Mouse (Mus musculus) right cerebral cortex, postnatal 14 days (tissue): ENCODE data around the gene Map3k19.
A peak's percentile ranks its signal among the peaks of the same experiment; 100 is the strongest.

Source experiments
- DNase-seq: peaks from one replicate; pipeline ENCODE4 v3.0.0; 2022

The Map3k19 gene

DNA sequence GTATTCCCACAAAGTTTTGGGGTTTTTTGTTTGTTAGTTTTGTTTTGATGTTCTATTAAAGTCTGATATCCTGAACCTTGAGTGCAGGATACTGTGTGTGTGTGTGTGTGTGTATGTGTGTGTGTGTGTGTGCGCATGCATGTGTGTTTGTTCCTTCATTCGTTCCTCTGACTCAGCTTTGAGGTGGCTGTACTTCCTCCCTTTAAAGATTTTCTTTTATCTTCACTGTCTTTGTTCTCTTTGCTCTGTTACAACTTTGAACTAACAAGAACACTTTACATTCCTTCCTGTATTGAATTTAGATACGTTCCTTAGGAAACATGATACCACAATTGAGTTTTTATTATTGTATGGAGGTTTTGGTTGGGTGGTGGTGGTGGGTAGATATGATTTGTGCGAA is 58.5 kb downstream of the Map3k19 start:
- DNase-seq: no peak

DNA sequence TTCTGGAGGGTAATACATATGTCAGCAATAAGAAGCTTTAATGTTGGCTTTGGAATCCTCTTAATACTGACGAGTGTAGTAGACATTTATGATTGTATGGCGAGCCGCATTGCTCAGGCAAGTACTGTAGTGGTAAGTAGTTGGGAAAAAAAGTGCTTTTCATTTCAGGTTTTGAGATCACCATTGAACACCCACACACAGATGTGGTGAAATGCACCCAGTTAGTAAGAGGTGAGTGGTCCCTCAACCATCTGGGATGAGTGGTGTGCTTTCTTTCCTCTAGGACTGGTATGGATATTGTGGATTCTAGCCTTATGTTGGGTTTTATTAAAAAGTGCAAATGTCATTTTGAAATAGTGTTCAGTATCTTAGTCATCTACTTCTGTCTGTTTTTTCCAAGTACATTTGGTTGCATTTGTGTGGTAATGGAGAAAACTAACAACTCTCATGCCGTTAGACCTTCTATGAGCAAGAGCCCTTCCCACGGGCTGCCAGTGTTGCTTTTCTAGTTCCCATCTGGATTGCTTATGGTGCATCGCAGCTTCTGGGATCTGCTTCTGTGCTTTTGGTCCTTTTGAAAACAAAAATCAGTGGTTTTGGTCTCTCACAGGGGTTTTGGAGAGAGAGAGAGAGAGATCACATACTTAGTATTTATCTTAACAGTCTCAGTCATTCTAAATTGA is 59.6 kb downstream of the Map3k19 start:
- no peak for DNase-seq

DNA sequence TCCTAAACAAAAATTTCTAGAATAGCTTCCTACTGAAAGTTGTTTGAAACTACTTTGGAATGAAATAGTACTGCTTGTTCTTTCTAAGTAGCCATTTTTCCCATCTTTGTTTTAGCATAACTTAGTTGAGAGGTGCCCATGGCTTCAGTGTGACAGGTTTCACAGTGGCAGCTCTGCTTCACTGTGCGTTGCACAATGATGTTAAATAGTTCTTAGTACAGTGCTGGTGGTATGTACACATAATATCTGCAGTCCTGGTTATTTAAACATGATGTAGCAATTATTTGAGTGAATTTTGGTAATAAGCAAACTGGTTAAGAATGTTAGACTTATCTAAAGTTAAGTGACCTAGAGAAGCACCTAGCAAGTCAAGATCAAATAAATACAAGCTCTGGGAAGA is 61.4 kb downstream of the Map3k19 start:
- no peak for DNase-seq

DNA sequence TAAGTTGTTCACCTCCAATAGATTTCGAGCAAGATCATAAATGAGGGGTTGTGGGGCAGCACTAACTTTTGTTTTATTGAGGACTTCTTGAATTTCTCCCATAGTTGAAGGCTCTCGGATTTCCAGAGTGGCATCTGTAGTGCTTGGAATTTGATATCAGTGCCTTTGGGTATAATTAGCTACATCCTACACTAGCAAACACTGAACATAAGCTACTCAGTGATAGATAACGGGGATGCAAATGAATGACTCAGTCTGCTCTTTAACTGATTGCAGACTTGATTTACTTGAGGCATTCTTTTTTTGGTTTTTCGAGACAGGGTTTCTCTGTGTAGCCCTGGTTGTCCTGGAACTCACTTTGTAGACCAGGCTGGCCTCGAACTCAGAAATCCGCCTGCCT is 65.9 kb downstream of the Map3k19 start:
- no peak for DNase-seq

DNA sequence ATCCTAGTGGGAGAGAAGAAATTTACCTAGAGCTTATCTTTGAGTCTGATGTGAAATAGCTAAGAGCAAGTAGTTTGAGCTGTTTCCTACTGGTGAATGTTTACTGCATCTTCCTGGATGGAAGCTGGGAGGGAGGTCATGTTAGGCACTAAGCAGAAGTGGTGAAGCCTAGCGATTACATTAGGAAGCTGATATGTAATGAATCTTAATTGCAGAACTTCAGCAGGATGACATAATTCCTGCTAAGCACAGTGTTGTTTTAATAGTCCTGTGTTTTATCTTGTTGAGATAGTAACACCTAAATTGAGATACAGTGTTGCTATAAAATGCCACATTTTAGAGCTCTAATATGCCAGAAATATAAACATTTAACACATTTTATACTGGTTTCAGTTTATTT is 68.9 kb downstream of the Map3k19 start:
- DNase-seq: no peak

DNA sequence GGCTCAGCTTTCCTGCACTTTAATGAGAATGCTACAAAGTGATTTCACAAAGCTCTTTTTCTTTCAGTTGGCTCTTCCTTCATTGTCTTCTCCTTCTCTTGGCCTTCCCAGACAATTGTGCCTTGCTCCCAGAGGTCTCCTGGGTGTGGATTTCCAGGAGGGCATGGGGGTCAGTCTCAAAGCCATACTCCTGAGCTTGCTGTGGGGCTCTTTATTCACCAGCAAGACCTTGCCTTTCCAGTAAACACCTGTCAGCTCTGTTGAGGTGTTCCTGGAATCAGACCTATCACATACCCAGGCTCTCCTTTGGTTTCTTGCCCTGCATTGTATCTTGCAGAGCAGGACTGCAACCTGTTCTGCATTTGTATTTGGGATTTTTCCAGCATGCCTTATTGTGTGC is 71.0 kb downstream of the Map3k19 start:
- DNase-seq: no peak

DNA sequence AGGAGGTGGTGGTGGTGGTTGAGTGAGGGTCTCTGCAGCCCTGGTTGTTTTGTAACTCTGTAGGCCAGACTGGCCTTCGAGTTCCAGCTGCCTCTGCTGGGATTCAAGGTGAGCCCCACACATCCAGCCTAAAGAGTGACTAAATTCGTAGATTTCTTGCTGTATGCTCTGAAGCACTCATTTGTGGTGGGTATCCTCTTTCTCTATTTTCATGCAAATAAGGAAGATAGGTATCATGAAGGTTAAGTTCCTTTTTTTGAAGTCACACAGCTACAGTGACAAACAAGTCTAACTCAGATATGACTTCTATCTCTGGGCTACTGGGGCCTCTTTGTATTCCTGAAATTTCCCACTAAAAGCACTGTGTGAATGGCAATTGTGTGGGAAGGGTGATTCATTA is 74.0 kb downstream of the Map3k19 start:
- DNase-seq: no peak

DNA sequence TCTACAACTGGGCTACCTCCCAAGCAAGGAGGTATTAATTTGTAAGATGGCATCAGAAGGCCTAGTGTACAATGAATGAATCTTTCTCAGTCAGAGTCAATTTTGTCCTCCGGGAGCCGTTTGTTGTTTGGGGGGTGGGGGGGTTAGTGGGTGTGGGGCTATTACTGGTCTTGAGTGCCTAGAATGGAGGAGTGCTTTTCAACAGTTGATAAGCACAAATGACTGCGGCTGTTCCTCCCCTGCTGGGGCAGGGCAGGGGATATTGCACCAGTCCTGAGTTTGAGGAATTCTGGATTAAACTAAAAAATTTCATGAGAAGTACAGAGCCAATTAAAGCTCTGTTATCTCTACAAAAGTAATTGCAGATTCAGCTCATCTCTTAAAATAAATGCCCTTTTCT is 74.7 kb downstream of the Map3k19 start:
- DNase-seq: no peak

DNA sequence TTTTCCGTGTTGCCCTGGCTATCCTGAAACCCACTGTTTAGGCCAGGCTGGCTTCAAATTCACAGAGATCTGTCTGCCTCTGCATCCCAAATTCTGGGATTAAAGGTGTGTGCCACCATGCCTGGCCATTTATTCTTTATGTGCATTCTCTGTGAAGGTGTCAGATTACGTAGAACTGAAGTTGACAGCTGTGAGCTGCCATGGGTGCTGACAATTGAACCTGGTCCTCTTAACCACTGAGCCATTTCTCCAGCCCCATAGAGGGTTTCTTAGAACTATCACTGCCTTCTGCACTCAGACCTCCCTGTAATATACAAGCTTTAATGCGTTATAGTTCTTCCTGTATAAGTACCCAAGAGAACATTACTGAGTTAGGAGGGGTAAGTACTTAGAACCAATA is 76.2 kb downstream of the Map3k19 start:
- no peak for DNase-seq

DNA sequence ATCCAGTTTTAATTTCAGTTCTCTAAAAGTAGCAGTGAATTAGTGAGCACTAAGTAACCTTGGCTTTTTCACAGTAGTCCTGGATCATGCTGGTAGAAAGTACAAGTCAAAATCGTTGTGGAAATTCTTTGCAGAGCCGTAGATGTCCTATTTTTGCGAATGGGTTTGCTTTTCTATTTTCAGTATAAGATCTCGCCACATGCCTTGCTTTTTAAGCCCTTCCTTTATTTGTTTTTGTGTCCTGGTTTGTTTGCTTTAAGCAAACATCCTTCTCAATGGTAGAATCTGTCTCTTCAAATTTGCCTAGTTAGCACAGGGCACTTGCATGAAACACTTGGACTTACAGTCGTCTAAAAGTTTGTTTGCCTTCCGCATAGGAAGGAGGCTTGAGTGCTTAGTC is 78.6 kb downstream of the Map3k19 start:
- no peak for DNase-seq

DNA sequence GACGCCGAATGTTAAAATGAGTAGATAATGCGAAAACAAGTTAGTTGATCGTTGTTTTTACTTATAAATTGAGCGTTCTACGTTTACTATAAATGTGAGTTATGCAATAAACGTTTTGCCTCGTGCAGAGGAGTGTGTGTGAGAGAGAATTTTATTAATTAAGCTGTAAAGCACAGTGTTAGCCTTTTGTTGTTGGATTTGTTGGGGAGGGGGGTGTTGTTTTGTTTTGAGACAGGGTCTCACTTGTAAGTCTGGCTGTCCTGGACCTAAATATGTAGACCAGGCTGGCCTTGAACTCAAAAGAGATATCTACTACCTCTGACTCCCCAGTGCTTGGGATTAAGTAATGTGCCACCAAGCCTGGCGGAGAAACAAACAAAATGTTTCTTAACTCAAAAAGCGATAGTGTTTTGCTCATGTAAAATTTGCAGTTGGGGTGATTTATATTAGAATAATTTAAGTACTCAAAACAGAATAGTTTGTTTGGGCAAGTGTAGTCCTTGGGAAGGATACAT is 79.6 kb downstream of the Map3k19 start:
- no peak for DNase-seq

DNA sequence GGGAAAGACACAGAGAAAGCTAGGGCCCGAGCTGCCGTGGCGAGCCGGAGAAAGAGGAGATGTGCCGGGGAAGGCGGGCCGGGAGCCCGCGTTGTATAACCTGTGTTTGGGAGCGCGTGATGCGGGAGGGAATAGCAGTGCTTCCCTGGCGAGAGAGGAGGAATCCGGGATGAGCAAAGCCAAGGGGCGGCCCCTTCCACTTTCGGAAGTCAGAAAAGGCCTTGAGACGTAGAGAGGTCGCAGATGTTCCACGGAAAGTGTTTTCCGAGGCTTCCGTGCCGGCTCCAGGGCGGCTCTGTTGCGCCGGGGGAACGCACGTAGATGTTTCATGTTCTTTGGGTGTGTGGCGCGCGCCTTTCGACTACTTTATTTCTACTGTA is 80.3 kb downstream of the Map3k19 start:
- DNase-seq: no peak

DNA sequence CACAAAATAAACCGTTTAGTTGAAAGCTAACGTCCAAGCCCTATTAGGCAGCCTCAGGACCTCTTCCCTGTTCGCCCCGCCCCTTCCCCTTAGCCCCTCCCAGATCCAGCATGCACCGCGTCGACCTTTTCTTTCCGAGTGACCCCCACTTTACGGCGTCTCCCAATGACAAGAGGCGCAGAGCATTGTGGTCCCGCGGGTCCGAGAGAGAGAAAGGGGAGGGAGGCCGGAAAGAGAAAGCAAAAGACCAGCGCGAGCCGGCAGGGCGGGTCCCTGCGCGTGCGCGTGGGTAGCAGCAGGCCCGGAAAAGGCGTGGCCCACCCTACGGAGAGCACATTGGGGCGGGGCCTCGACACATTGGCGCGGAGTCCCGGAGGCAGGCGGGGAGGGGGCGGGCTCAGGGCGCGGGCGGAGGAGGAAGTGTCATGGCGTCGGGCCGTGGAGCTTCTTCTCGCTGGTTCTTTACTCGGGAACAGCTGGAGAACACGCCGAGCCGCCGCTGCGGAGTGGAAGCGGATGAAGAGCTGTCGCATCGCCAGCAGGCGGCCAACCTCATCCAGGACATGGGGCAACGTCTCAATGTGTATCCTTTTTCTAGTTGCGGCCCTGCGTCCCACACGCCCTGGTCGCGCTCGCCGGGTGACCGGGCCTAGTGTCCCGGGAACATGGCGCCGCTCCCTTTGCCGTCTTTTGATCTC is 80.9 kb downstream of the Map3k19 start, which contains the start of gene Ccnt2:
Gene Ccnt2 (plus strand): TSS at position 362 of the 698 bp plus-strand sequence.
- peak; percentile 98 for DNase-seq

DNA sequence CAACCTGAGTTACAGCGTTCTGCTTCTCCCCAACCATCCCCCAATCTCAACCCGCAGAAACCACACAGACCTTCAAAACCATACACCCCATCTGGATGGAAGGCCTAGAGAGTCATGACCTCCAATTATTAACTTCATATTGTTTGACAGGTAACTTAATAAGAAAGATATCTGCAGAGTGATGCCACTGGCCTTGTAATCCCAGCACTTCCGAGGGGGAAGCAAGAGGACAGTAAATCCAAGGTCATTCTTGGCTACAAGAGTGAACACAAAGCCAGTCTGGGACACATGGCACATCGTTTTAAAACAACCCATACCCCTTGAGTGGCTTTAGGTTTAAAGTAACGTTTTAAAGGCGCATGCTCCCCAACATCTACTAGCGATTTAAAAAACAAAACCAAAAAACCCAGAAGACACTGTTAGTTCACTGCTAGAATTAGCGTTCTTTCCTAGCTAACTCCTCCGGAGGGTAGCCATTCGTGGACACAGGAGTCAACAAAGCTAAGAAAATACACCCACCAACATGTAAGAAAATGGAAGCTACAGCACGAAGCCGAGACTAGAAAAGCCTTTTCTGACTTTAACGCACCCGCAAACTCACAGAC is 81.5 kb downstream of the Map3k19 start:
- DNase-seq: no peak

DNA sequence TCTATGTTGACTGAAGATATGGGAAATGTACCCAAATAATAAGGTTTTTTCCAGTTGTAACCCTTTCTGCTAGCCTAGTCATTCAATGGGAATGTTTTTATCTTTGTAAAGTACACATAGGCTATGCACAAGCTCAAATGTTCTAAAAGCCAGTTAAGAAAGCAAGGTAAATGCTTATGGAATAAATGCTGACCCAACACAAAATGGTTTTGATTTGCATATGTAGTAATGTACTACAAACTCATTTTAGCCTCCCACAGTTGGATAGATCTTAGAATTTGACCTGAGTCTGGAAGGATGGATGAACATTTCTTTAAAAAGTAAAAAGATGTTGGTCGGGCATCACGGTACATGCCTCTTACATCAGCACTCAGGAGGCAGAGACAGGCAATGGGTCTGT is 88.1 kb downstream of the Map3k19 start:
- no peak for DNase-seq

DNA sequence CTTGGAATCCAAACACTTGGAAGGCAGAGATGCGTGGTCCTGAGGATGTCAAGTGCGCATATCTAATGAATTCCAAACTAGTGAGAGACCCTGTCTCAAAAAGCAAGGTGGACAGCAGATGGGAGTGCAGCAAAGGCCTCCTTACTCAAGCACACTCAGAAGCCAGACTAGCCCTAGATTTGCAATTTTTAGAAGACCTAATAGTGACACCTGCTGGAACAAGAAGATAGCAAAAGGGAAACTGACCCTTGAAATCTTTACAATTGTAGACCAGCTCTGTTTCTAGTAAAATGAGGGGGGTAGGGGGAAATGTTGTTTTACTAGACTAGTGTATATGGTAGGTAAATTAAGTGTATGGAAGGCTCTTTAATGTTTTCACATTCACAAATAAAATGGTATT is 89.4 kb downstream of the Map3k19 start:
- no peak for DNase-seq
